Mouse (Mus musculus): ENCODE results near the gene Dmd. TPM values are rescaled to one million over a fixed set of nuclear protein-coding genes. Genes with fewer than 3 reads are reported as not detected.
A peak's percentile ranks its signal among the peaks of the same experiment; 100 is the strongest.

The Dmd gene
- total RNA-seq, 1 experiment = 34.2 TPM

DNA sequence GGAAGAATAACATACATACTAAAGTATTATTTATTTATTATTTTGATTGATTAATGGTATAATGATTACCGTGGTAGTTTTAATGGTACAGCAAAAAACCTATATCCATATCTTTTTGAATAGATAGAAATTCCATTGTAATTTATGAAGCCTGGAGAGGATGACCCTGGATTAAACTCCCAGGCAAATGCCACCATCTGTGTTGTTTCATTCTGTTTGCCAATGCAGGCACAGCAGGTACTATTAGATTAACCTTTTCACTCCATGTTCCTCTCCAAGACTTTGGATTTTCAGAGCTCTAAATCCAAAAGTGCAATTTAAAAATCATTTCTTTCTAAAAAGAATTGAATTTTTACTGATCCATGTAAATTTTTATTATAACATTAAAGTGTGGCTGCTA lies 1383.5 kb downstream of the Dmd start:
- no peaks in the 10 kb centered on the region for H3K4me1 ChIP-seq (ENCODE audit: control insufficient read depth in 2 of 2, insufficient read depth in 2 of 2, low read length in 2 of 2, poor library complexity in 1 of 2)
- H3K9me3 ChIP-seq (ENCODE audit: control insufficient read depth, insufficient read depth, low read depth, low read length) = no peaks in the 10 kb centered on the region
- in situ Hi-C loops (cut with MboI; ENCODE audit: low sequenced_read_pairs in 2 of 2, unreplicated experiment in 2 of 2) = no loop called here
- no peak overlapping the region for H3K27ac ChIP-seq (ENCODE audit: insufficient read depth, low read depth, low read length, poor library complexity, severe bottlenecking)
- no peak overlapping the region for H3K4me3 ChIP-seq (ENCODE audit: insufficient read depth in 1 of 2, low read depth in 1 of 2, low read length in 2 of 2, poor library complexity in 1 of 2, severe bottlenecking in 1 of 2)
- no peaks in the 10 kb centered on the region for H3K36me3 ChIP-seq (ENCODE audit: control insufficient read depth, insufficient read depth, low read length, poor library complexity, severe bottlenecking)
- no peak for DNase-seq (ENCODE audit: low read depth, low spot score)
- TF ChIP-seq ZNF384 (IDR thresholded peaks at IDR 0.05; ENCODE audit: low read depth, low read length) (no peak), MAFK (IDR thresholded peaks at IDR 0.05; ENCODE audit: insufficient read depth, low read depth, low read length) (no peak), CHD2 (IDR thresholded peaks at IDR 0.05; ENCODE audit: low read depth, low read length) (no peak), HCFC1 (IDR thresholded peaks at IDR 0.05; ENCODE audit: borderline replicate concordance, insufficient read depth, low read length) (no peak), ZC3H11A (IDR thresholded peaks at IDR 0.05; ENCODE audit: borderline replicate concordance, low read depth, low read length) (no peak)
- no peak overlapping the region for H3K9ac ChIP-seq (ENCODE audit: insufficient read depth, low read depth, low read length, poor library complexity, severe bottlenecking)

DNA sequence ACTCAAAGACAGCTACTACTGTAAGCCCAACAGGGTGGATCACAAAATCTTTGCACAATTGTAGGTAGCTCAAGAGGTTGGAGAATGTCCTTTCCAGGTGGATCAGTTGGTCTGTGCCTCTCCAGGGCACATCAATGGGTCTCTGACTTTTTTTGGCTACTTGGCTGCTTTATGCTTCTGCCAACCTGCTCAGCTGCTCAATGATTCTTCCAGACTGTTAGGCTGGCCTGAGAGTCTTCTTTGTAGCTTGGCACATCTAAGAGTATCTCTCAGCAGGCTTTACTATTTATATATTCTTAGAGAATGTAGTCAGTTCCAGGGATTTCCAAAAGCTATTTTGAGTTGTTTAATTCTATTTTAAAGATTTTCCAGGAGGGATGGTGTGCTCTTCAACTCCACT lies 1416.3 kb downstream of the Dmd start:
- Histone ChIP-seq H3K27ac (ENCODE audit: insufficient read depth, low read depth, low read length, poor library complexity, severe bottlenecking) (no peak overlapping the region), H3K36me3 (ENCODE audit: control insufficient read depth, insufficient read depth, low read length, poor library complexity, severe bottlenecking) (no peaks in the 10 kb centered on the region), H3K4me1 (ENCODE audit: control insufficient read depth in 2 of 2, insufficient read depth in 2 of 2, low read length in 2 of 2, poor library complexity in 1 of 2) (no peaks in the 10 kb centered on the region), H3K9ac (ENCODE audit: insufficient read depth, low read depth, low read length, poor library complexity, severe bottlenecking) (no peak overlapping the region), H3K9me3 (ENCODE audit: control insufficient read depth, insufficient read depth, low read depth, low read length) (no peaks in the 10 kb centered on the region), H3K4me3 (ENCODE audit: insufficient read depth in 1 of 2, low read depth in 1 of 2, low read length in 2 of 2, poor library complexity in 1 of 2, severe bottlenecking in 1 of 2) (no peak overlapping the region)
- in situ Hi-C loops (cut with MboI; ENCODE audit: low sequenced_read_pairs in 2 of 2, unreplicated experiment in 2 of 2) = no loop called here
- DNase-seq (ENCODE audit: low read depth, low spot score) = no peak
- TF ChIP-seq CHD2 (IDR thresholded peaks at IDR 0.05; ENCODE audit: low read depth, low read length) (no peak), ZC3H11A (IDR thresholded peaks at IDR 0.05; ENCODE audit: borderline replicate concordance, low read depth, low read length) (no peak), ZNF384 (IDR thresholded peaks at IDR 0.05; ENCODE audit: low read depth, low read length) (no peak), MAFK (IDR thresholded peaks at IDR 0.05; ENCODE audit: insufficient read depth, low read depth, low read length) (no peak), HCFC1 (IDR thresholded peaks at IDR 0.05; ENCODE audit: borderline replicate concordance, insufficient read depth, low read length) (no peak)

- Histone ChIP-seq H3K27ac (ENCODE audit: insufficient read depth, low read depth, low read length, poor library complexity, severe bottlenecking) (no peak overlapping the region), H3K36me3 (ENCODE audit: control insufficient read depth, insufficient read depth, low read length, poor library complexity, severe bottlenecking) (no peaks in the 10 kb centered on the region), H3K4me3 (ENCODE audit: insufficient read depth in 1 of 2, low read depth in 1 of 2, low read length in 2 of 2, poor library complexity in 1 of 2, severe bottlenecking in 1 of 2) (no peak overlapping the region), H3K9ac (ENCODE audit: insufficient read depth, low read depth, low read length, poor library complexity, severe bottlenecking) (no peak overlapping the region), H3K9me3 (ENCODE audit: control insufficient read depth, insufficient read depth, low read depth, low read length) (no peaks in the 10 kb centered on the region), H3K4me1 (ENCODE audit: control insufficient read depth in 2 of 2, insufficient read depth in 2 of 2, low read length in 2 of 2, poor library complexity in 1 of 2) (no peaks in the 10 kb centered on the region)
- in situ Hi-C loops (cut with MboI; ENCODE audit: low sequenced_read_pairs in 2 of 2, unreplicated experiment in 2 of 2) = no loop called here
- no peak for TF ChIP-seq CHD2 (IDR thresholded peaks at IDR 0.05; ENCODE audit: low read depth, low read length)
- no peak for TF ChIP-seq MAFK (IDR thresholded peaks at IDR 0.05; ENCODE audit: insufficient read depth, low read depth, low read length)
- no peak for TF ChIP-seq ZC3H11A (IDR thresholded peaks at IDR 0.05; ENCODE audit: borderline replicate concordance, low read depth, low read length)
- TF ChIP-seq ZNF384 (IDR thresholded peaks at IDR 0.05; ENCODE audit: low read depth, low read length) = no peak
- TF ChIP-seq HCFC1 (IDR thresholded peaks at IDR 0.05; ENCODE audit: borderline replicate concordance, insufficient read depth, low read length) = no peak
- DNase-seq (ENCODE audit: low read depth, low spot score) = no peak
Measured at GRCm38 (mm10) chrX:84435608-84436007, 1486.9 kb downstream of the Dmd start.

DNA sequence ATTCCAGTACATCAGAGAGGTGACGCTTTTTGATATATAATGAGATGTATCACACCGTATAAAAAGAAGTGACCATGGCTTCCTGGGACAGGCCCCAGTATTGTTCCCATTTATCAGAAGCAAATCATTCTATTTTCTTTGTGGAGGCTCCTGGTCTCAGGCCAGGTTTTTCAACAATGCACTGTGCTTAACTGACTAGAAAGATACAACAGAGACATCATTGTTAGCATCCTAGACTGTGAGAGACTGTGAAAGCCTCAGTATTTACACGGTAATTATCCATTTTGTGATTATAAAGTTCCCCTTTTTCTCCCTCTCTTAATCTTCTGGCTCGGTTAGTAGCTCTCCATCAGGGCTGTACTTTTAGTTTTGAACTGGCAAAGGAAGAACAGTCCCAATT lies 1487.9 kb downstream of the Dmd start:
- no peak for DNase-seq (ENCODE audit: low read depth, low spot score)
- in situ Hi-C loops (cut with MboI; ENCODE audit: low sequenced_read_pairs in 2 of 2, unreplicated experiment in 2 of 2) = no loop called here

DNA sequence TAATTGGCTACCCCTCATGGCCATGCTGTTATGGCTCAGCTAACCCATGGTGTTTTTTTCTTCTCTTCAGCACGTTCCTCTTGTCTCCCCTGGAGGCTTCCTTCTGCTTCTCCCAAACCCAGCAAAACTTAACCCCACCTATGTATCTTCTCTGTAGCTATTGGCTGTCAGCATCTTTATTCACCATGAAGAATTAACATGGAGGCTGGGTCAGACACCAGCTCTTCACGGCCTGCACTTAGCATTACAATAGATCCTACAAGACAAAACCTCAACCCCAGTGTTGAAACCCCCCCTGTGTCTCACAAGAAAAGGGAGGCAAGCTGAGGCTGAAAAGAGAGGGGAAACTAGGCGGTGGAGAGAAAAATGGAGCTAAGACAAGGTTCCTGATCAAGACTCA lies 1494.3 kb downstream of the Dmd start:
- Histone ChIP-seq H3K4me1 (ENCODE audit: control insufficient read depth in 2 of 2, insufficient read depth in 2 of 2, low read length in 2 of 2, poor library complexity in 1 of 2) (no peaks in the 10 kb centered on the region; a peak in 1 of 4 replicates), H3K27ac (ENCODE audit: insufficient read depth, low read depth, low read length, poor library complexity, severe bottlenecking) (peak overlapping the region; percentile 91), H3K36me3 (ENCODE audit: control insufficient read depth, insufficient read depth, low read length, poor library complexity, severe bottlenecking) (no peaks in the 10 kb centered on the region), H3K4me3 (ENCODE audit: insufficient read depth in 1 of 2, low read depth in 1 of 2, low read length in 2 of 2, poor library complexity in 1 of 2, severe bottlenecking in 1 of 2) (peak overlapping the region; percentile 56 to 86), H3K9ac (ENCODE audit: insufficient read depth, low read depth, low read length, poor library complexity, severe bottlenecking) (no peak overlapping the region; the same call in 1 of the 2 replicates), H3K9me3 (ENCODE audit: control insufficient read depth, insufficient read depth, low read depth, low read length) (no peaks in the 10 kb centered on the region)
- TF ChIP-seq CHD2 (IDR thresholded peaks at IDR 0.05; ENCODE audit: low read depth, low read length) = no peak
- no peak for TF ChIP-seq HCFC1 (IDR thresholded peaks at IDR 0.05; ENCODE audit: borderline replicate concordance, insufficient read depth, low read length)
- no peak for TF ChIP-seq MAFK (IDR thresholded peaks at IDR 0.05; ENCODE audit: insufficient read depth, low read depth, low read length)
- TF ChIP-seq ZNF384 (IDR thresholded peaks at IDR 0.05; ENCODE audit: low read depth, low read length) = 0 out of 2 replicates have a peak, but pooled peaks have one; percentile 49
- no peak; the same call in 1 of the 2 replicates for TF ChIP-seq ZC3H11A (IDR thresholded peaks at IDR 0.05; ENCODE audit: borderline replicate concordance, low read depth, low read length)
- DNase-seq (ENCODE audit: low read depth, low spot score) = peak; percentile 50
- in situ Hi-C loops (cut with MboI; ENCODE audit: low sequenced_read_pairs in 2 of 2, unreplicated experiment in 2 of 2) = no loop called here

More for the DNA sequence above, 1487.9 kb downstream of the Dmd start:
- H3K4me1 ChIP-seq (ENCODE audit: control insufficient read depth in 2 of 2, insufficient read depth in 2 of 2, low read length in 2 of 2, poor library complexity in 1 of 2) = no peaks in the 10 kb centered on the region; a peak in 1 of 4 replicates
- no peak overlapping the region for H3K9ac ChIP-seq (ENCODE audit: insufficient read depth, low read depth, low read length, poor library complexity, severe bottlenecking)
- no peaks in the 10 kb centered on the region for H3K9me3 ChIP-seq (ENCODE audit: control insufficient read depth, insufficient read depth, low read depth, low read length)
- no peaks in the 10 kb centered on the region for H3K36me3 ChIP-seq (ENCODE audit: control insufficient read depth, insufficient read depth, low read length, poor library complexity, severe bottlenecking)
- TF ChIP-seq ZC3H11A (IDR thresholded peaks at IDR 0.05; ENCODE audit: borderline replicate concordance, low read depth, low read length) (no peak), CHD2 (IDR thresholded peaks at IDR 0.05; ENCODE audit: low read depth, low read length) (no peak), HCFC1 (IDR thresholded peaks at IDR 0.05; ENCODE audit: borderline replicate concordance, insufficient read depth, low read length) (no peak), MAFK (IDR thresholded peaks at IDR 0.05; ENCODE audit: insufficient read depth, low read depth, low read length) (no peak), ZNF384 (IDR thresholded peaks at IDR 0.05; ENCODE audit: low read depth, low read length) (no peak)
- no peak overlapping the region for H3K4me3 ChIP-seq (ENCODE audit: insufficient read depth in 1 of 2, low read depth in 1 of 2, low read length in 2 of 2, poor library complexity in 1 of 2, severe bottlenecking in 1 of 2)
- H3K27ac ChIP-seq (ENCODE audit: insufficient read depth, low read depth, low read length, poor library complexity, severe bottlenecking) = no peak overlapping the region
